Mouse (Mus musculus) kidney, adult 2 months (tissue): ENCODE measurements around the gene Sgk2.

Experiments
- CTCF ChIP-seq: fragments of 200-500 bp; conservative IDR thresholded peaks from 2 replicates; pipeline ENCODE4 v1.5.1; 2011; ENCODE audit warnings: low read depth, mild to moderate bottlenecking, control low read depth, low read length, moderate library complexity, mixed read lengths; ENCODE audit not compliant: insufficient read depth, insufficient read length
- POLR2A ChIP-seq: fragments of 200-500 bp; IDR thresholded peaks from one replicate; pipeline ENCODE4 v1.6.1; 2011; ENCODE audit warnings: low read depth, low read length, control low read depth

- TF ChIP-seq POLR2A = no peak
- no peak for TF ChIP-seq CTCF
Measured at GRCm38 (mm10) chr2:162992084-162992437, 4.9 kb downstream of the Sgk2 start.
